Mouse (Mus musculus): ENCODE data around the gene Tnfrsf17. TPM values are rescaled to one million over a fixed set of nuclear protein-coding genes. Genes with fewer than 3 reads are reported as not detected.
"Not testable (repeated sequence)": the region's sequence is repeated elsewhere in the genome, so short reads cannot be mapped to it uniquely, and the experiment has no call there.

Tnfrsf17 gene
- polyA plus RNA-seq, 1 experiment from 2014 or later, result not detected

GRCm38 (mm10) chr16:11288873-11289272 is 24.7 kb upstream of the Tnfrsf17 start:
- not testable (repeated sequence) for H3K36me3 ChIP-seq (ENCODE audit: insufficient read depth, low read length); H3K27ac ChIP-seq (ENCODE audit: low read length); H3K27me3 ChIP-seq (ENCODE audit: insufficient read depth, low read length); H3K9me3 ChIP-seq (ENCODE audit: low read length); H3K4me3 ChIP-seq (ENCODE audit: low read length); H3K4me1 ChIP-seq (ENCODE audit: insufficient read depth, low read length); H3K9ac ChIP-seq (replicated peaks; ENCODE audit: low read length); H3K4me2 ChIP-seq (replicated peaks; ENCODE audit: low read depth, low read length); ATAC-seq (ENCODE audit: low FRiP score, low TSS enrichment)
- 97% methylated on average over 7 of the region's 8 CpGs for WGBS

- not testable (repeated sequence) for ATAC-seq (ENCODE audit: low FRiP score, low TSS enrichment)
Measured at GRCm38 (mm10) chr16:11295583-11295982, 18.0 kb upstream of the Tnfrsf17 start.

GRCm38 (mm10) chr16:11297700-11298099 is 15.9 kb upstream of the Tnfrsf17 start:
- not testable (repeated sequence) for H3K27ac ChIP-seq (ENCODE audit: low read length); H3K27me3 ChIP-seq (ENCODE audit: insufficient read depth, low read length); H3K9me3 ChIP-seq (ENCODE audit: low read length); ATAC-seq (ENCODE audit: low FRiP score, low TSS enrichment); H3K36me3 ChIP-seq (ENCODE audit: insufficient read depth, low read length); H3K4me2 ChIP-seq (replicated peaks; ENCODE audit: low read depth, low read length); H3K9ac ChIP-seq (replicated peaks; ENCODE audit: low read length); H3K4me1 ChIP-seq (ENCODE audit: insufficient read depth, low read length); H3K4me3 ChIP-seq (ENCODE audit: low read length)
- WGBS, result 56% methylated on average over 1 of the region's 1 CpGs

More at GRCm38 (mm10) chr16:11295583-11295982, 18.0 kb upstream of the Tnfrsf17 start:
- not testable (repeated sequence) for H3K27ac ChIP-seq (ENCODE audit: low read length); H3K9ac ChIP-seq (replicated peaks; ENCODE audit: low read length); H3K27me3 ChIP-seq (ENCODE audit: insufficient read depth, low read length); H3K4me2 ChIP-seq (replicated peaks; ENCODE audit: low read depth, low read length); H3K36me3 ChIP-seq (ENCODE audit: insufficient read depth, low read length); H3K4me1 ChIP-seq (ENCODE audit: insufficient read depth, low read length); H3K4me3 ChIP-seq (ENCODE audit: low read length); H3K9me3 ChIP-seq (ENCODE audit: low read length)
- WGBS, result 75% methylated on average over 4 of the region's 4 CpGs

GRCm38 (mm10) chr16:11303741-11304140 is 9.9 kb upstream of the Tnfrsf17 start:
- no peak for ATAC-seq (ENCODE audit: low FRiP score, low TSS enrichment)

GRCm38 (mm10) chr16:11305531-11305930 is 8.1 kb upstream of the Tnfrsf17 start:
- ATAC-seq (ENCODE audit: low FRiP score, low TSS enrichment), result no peak
- Histone ChIP-seq H3K4me2 (replicated peaks; ENCODE audit: low read depth, low read length) (no peak overlapping the region), H3K9me3 (ENCODE audit: low read length) (no peaks in the 10 kb centered on the region), H3K9ac (replicated peaks; ENCODE audit: low read length) (no peak overlapping the region), H3K27me3 (ENCODE audit: insufficient read depth, low read length) (no peaks in the 10 kb centered on the region), H3K4me1 (ENCODE audit: insufficient read depth, low read length) (no peaks in the 10 kb centered on the region), H3K27ac (ENCODE audit: low read length) (no peak overlapping the region), H3K4me3 (ENCODE audit: low read length) (no peak overlapping the region), H3K36me3 (ENCODE audit: insufficient read depth, low read length) (no peaks in the 10 kb centered on the region)
- WGBS, result 92% methylated on average over 2 of the region's 2 CpGs

More at GRCm38 (mm10) chr16:11303741-11304140, 9.9 kb upstream of the Tnfrsf17 start:
- Histone ChIP-seq H3K4me1 (ENCODE audit: insufficient read depth, low read length) (no peaks in the 10 kb centered on the region), H3K27me3 (ENCODE audit: insufficient read depth, low read length) (no peaks in the 10 kb centered on the region), H3K4me2 (replicated peaks; ENCODE audit: low read depth, low read length) (no peak overlapping the region), H3K27ac (ENCODE audit: low read length) (no peak overlapping the region), H3K36me3 (ENCODE audit: insufficient read depth, low read length) (no peaks in the 10 kb centered on the region), H3K9me3 (ENCODE audit: low read length) (no peaks in the 10 kb centered on the region), H3K9ac (replicated peaks; ENCODE audit: low read length) (no peak overlapping the region), H3K4me3 (ENCODE audit: low read length) (no peak overlapping the region)

DNA sequence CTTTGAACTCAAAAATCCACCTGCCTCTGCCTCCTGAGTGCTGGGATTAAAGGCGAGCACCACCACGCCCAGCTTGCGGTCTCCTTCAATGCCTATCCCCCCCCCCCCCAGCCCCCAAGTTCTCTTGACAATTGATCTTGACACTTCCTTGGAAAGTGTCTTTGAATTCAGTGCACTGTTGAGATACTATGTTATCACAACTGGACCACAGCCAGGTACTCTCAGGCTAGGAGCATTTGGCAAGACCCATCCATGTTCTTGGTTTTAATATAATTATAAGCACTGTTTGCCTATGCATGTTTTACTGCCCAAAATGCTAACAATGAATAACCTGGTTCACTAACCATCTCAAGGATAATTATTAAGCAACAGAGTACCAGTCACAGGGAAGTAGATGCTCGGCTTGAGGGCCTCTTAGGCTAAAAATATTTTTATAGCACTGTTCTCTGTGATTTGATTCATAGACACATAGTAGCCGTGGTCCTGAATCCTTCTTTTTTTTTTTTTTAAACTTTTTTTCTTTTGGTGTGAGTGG is 2.2 kb downstream of the Tnfrsf17 start:
- peak overlapping the region; percentile 39; the same call in 1 of the 2 replicates for H3K27ac ChIP-seq (ENCODE audit: low read length)
- H3K4me3 ChIP-seq (ENCODE audit: low read length), result no peak overlapping the region
- no peak overlapping the region for H3K9ac ChIP-seq (replicated peaks; ENCODE audit: low read length)
- no peak overlapping the region for H3K4me2 ChIP-seq (replicated peaks; ENCODE audit: low read depth, low read length)
- no peaks in the 10 kb centered on the region for H3K9me3 ChIP-seq (ENCODE audit: low read length)
- no peaks in the 10 kb centered on the region for H3K36me3 ChIP-seq (ENCODE audit: insufficient read depth, low read length)
- no peak; the same call in 1 of the 2 replicates for ATAC-seq (ENCODE audit: low FRiP score, low TSS enrichment)
- 0 out of 2 replicates have a peak, but pooled peaks cover 4% of the 10 kb centered on the region for H3K4me1 ChIP-seq (ENCODE audit: insufficient read depth, low read length)
- 59% methylated on average over 5 of the region's 5 CpGs for WGBS
- no peaks in the 10 kb centered on the region for H3K27me3 ChIP-seq (ENCODE audit: insufficient read depth, low read length)

GRCm38 (mm10) chr16:11316748-11317147 is 3.1 kb downstream of the Tnfrsf17 start:
- Histone ChIP-seq H3K4me1 (ENCODE audit: insufficient read depth, low read length) (0 out of 2 replicates have a peak, but pooled peaks cover 4% of the 10 kb centered on the region), H3K9me3 (ENCODE audit: low read length) (no peaks in the 10 kb centered on the region), H3K27me3 (ENCODE audit: insufficient read depth, low read length) (no peaks in the 10 kb centered on the region), H3K9ac (replicated peaks; ENCODE audit: low read length) (no peak overlapping the region), H3K4me2 (replicated peaks; ENCODE audit: low read depth, low read length) (no peak overlapping the region), H3K36me3 (ENCODE audit: insufficient read depth, low read length) (no peaks in the 10 kb centered on the region), H3K4me3 (ENCODE audit: low read length) (no peak overlapping the region), H3K27ac (ENCODE audit: low read length) (peak overlapping the region; percentile 39; the same call in 1 of the 2 replicates)
- ATAC-seq (ENCODE audit: low FRiP score, low TSS enrichment), result 0 out of 2 replicates have a peak, but pooled peaks have one; percentile 53
- 74% methylated on average over 5 of the region's 5 CpGs for WGBS

DNA sequence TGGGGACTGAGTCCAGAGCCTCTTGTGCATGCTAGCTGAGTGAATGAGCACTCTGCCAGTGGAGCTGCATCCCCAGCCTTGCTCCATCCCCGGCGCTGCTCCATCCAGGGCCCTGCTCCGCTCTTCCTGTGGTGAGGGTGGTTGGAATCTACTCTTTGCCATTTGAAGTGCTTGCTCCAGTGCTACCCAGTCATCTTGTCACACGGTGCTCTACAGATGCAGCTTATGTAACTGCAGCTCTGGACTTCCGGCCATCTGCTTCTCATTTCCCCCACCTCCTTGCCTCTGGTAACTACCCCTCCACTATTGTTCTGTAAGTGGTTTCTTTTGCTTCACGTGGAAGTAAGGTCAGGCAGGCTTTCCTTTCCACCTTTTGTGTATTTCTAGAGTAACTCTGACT is 3.7 kb downstream of the Tnfrsf17 start:
- Histone ChIP-seq H3K27ac (ENCODE audit: low read length) (peak overlapping the region; percentile 16; the same call in 1 of the 2 replicates), H3K4me2 (replicated peaks; ENCODE audit: low read depth, low read length) (no peak overlapping the region), H3K9me3 (ENCODE audit: low read length) (no peaks in the 10 kb centered on the region), H3K36me3 (ENCODE audit: insufficient read depth, low read length) (no peaks in the 10 kb centered on the region), H3K9ac (replicated peaks; ENCODE audit: low read length) (no peak overlapping the region), H3K4me1 (ENCODE audit: insufficient read depth, low read length) (0 out of 2 replicates have a peak, but pooled peaks cover 9% of the 10 kb centered on the region), H3K4me3 (ENCODE audit: low read length) (no peak overlapping the region), H3K27me3 (ENCODE audit: insufficient read depth, low read length) (no peaks in the 10 kb centered on the region)
- WGBS, result 56% methylated on average over 6 of the region's 6 CpGs
- ATAC-seq (ENCODE audit: low FRiP score, low TSS enrichment), result no peak

DNA sequence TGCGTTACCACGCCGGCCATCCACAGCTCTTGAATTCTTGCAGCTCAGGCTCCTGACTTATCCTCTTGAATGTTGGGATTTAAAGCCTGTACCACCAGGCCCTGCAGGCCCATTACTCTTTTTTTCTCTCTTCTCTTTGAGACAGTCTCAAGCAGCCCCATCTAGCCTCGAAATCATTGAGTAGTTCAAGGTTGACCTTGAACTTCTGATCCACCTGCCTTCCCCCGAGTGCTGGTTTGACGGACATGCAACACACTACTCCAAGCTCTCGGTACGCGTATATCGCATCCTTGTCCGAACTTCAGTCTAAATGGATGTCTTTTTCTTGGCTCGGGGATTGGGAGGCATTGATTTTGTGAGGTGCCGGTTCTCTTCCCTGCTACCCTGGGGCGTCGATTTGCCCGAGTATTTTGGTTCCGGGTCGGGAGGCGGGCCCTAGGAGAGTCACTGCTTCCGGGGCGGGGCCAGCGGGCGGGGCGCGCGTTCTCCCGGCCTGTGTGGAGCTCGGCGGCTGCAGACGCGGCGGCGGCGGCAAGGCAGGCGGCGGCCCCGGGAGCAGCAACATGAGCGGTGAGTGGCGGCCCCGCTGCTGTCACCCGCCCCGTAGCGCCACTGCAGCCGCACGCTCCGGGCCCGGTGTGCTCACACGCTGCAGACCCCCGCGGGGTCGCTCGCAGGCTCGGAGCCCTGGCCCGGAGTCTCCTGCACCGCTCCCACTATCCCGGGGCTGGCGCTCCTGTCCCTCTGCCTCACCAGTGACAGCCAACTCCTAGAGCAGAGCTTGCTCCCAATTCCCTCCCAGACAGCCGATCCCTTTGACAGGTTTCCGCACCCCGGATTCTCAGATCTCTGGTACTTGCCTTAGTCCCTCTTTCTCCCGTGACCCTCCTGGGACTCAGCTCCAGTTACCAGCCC is 9.1 kb downstream of the Tnfrsf17 start, which contains the start of gene Snx29:
Gene Snx29, plus strand, starts transcription at position 500 of the 915 bp plus-strand sequence.
- 5% methylated on average over 52 of the region's 61 CpGs for WGBS
- peak; percentile 99 for ATAC-seq (ENCODE audit: low FRiP score, low TSS enrichment)
- H3K27ac ChIP-seq (ENCODE audit: low read length), result peak within 1 kb of the TSS; percentile 81

More for the DNA sequence above, 9.1 kb downstream of the Tnfrsf17 start, which contains the start of gene Snx29:
- peaks cover 14% of the 10 kb centered on the region for H3K4me1 ChIP-seq (ENCODE audit: insufficient read depth, low read length)
- H3K27me3 ChIP-seq (ENCODE audit: insufficient read depth, low read length), result no peaks in the 10 kb centered on the region
- H3K9ac ChIP-seq (replicated peaks; ENCODE audit: low read length), result peak within 1 kb of the TSS; percentile 85
- no peaks in the 10 kb centered on the region for H3K36me3 ChIP-seq (ENCODE audit: insufficient read depth, low read length)
- peak within 1 kb of the TSS; percentile 88 for H3K4me2 ChIP-seq (replicated peaks; ENCODE audit: low read depth, low read length)
- peak within 1 kb of the TSS; percentile 76 for H3K4me3 ChIP-seq (ENCODE audit: low read length)
- H3K9me3 ChIP-seq (ENCODE audit: low read length), result no peaks in the 10 kb centered on the region

Data from kidney, embryonic 16.5 days (tissue).